Mouse (Mus musculus) testis, postnatal 10 days (tissue): ENCODE measurements around the gene Zfp462.

Experiments
- DNase-seq: peaks from one replicate; pipeline ENCODE4 v3.0.0; 2021; ENCODE audit warnings: low spot score

Zfp462 gene

GRCm38 (mm10) chr4:55121126-55121525 is 176.3 kb downstream of the Zfp462 start:
- no peak for DNase-seq

DNA sequence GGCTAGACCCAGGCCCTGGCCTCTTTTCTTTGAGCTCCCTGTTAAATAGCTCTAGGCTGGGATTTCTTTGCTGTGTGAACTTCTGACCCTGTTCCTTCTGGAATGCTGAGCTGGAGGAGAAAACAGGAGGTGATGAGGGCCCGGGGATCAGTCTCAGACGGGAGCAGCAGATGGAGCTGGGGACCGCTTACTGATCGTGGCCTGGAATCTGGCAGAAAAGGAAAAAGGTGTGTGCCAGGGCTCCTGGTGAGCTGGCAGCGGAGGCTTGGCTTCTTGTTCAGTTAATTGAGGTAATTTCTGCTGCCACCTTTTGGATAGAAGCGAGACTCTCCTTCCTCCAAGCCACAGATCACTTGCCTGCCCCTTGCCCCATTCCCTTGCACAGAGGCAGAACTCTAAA is 177.1 kb downstream of the Zfp462 start:
- no peak for DNase-seq

GRCm38 (mm10) chr4:55124126-55124525 is 179.3 kb downstream of the Zfp462 start:
- no peak for DNase-seq

GRCm38 (mm10) chr4:55125048-55125737 is 180.3 kb downstream of the Zfp462 start:
- DNase-seq = peak; percentile 45

GRCm38 (mm10) chr4:55125738-55126054 is 180.8 kb downstream of the Zfp462 start:
- no peak for DNase-seq

DNA sequence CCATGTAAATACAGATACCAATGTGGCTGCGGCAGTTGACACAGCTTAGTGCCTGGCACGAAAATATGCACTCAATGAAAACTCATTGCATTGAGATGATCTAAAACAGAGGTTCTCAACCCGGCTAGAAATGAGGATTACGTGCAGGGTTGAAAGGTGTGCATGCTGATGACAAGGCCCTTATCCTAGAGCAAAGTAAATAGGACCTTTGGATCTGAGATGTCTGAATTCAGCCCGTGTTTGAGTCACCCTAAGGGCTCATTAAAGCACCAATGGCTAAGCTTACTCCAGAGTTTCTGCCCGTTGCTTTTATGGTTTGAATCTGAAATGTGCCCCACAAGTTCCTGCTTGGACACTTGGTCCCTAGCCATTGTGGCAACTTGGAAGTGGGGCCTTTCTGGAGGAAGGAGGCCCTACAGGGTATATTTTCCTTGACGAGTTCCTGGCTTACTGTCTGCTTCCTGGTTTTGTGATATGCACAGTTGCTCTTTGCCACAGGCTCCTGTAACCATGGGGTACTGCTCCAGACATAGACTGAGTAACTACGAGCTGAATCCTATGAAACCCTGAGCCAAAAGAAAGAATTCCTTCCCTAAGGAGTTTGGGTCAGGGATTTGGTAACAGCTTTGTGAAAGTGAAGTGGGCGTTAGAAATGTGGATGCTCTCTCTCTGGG is 182.5 kb downstream of the Zfp462 start:
- DNase-seq = no peak

DNA sequence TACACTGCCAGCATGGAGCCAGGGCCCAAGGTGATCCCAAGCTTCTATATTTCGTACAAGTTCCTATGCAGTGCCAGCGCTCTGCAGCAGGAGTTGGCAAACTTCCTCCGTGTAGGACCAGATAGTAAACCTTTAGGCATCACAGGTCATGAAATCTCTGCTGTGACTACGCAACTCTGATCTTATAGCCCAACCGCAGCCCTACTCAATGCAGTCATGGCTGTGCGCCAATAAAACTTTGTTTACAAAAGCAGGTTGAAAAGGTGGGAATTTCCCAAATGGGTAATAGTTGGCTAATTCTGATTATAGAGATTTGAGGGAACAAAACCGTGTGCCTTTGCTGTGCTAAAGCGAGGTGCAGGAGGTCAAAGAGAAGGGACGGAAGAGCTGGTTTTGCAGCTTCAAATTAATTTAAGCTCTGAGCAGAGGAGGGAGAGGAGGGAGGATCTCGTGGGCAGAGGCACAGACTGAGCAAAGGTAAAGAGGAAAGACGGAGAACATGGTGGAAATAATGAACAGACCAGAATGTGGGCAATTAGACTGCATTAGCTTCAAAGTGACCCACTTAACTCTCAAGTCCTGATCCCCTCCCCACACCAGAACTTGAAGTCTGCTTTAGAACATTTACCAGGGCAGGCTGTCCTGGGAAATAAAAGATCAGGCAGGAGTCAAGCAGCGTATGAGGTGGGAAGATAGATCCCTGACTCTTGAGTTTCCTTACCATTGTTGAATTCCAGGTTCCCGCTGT is 183.4 kb downstream of the Zfp462 start:
- DNase-seq = no peak
